Mouse (Mus musculus): ENCODE measurements around the gene Gm28305. TPM values are rescaled to one million over a fixed set of nuclear protein-coding genes. Genes with fewer than 3 reads are reported as not detected.

Gm28305 gene
- total RNA-seq, 2 experiments from 2014 or later, result 8.2 TPM; not detected in 1

DNA sequence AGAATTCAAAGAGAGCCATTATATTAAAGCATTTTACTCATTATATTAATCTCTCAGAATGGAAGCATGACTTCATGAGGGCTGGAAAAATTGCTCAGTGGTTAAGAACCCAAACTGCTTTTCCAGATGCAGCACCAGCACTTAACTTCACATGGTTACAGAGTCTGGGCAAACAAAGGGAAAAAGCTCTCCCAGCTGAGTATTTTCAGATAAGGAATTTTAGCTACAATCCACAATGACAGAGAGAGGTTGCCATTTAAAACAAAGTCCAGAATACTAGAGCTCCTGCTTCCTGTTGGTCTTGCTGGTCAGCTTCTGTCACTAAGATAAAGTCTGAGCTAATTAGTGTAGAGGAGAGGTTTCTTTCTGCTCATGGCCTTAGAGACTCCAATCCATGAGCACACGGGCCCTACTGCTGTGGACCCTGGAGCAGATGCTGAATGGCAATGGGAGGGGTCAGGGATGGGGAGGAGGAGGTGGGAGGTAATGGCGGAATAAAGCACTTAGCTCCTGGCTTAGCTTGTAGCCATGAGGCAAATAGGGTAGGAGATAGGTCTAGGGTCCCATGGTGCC is 68.2 kb downstream of the Gm28305 start:
- no peak for ATAC-seq (replicated peaks; ENCODE audit: low FRiP score, low TSS enrichment, poor library complexity, severe bottlenecking)

DNA sequence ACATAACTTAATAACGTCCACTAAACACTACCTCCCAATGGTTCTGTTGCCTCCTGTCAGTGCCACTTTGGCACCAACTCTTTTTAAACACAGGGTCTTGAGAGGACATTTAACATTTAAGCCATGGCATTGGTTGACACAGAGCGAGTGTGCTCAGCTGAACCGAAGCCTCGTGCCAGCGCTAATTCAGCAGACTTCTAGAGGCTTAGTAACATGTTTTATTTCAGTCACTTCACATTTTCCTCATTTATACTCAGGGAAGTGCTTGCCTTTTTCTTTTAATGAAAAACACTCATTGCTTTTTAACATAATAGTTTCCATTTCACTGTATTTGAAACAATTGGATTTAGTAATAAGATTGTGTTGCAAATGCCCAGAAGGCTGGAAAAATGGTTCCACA is 68.7 kb downstream of the Gm28305 start:
- no peak for ATAC-seq (replicated peaks; ENCODE audit: low FRiP score, low TSS enrichment, poor library complexity, severe bottlenecking)

DNA sequence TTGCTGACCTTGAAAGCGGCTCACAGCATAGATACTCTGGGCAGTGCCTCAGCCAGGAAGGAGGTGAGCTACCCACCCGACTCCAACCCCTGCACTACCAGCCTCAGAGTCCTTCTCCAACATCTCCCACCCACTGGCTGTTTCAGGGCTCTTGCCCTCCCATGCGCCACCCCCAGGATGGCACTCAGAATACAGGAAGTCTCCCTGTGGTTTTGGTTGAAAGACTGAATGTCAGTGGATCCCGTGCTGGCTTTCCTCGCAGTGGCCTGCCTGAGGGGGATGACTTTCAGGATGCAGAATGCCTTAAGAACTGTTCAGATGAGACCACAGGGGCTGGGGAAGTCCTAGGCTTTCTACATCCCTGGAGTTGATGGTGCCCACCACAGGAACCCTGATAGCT is 82.6 kb downstream of the Gm28305 start:
- no peak for ATAC-seq (replicated peaks; ENCODE audit: low FRiP score, low TSS enrichment, poor library complexity, severe bottlenecking)

DNA sequence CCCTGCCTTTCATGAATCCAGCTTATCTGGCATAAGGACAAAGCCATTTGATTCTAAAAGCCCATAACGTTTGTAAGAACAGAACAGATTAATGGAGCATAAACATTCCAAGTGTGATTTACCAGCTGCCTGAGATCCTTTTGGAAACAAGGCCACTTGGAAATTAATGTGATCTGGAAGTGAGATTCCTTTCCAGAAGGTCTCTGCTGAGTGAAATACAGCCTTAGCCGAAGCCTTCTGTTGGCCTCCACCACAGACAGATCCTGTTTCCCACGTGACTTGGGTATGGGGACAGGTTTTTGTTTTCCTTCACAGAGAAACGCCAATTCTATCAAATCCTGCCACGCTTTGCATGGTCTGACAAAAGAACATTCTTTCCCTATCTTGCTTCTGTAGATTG is 83.2 kb downstream of the Gm28305 start:
- ATAC-seq (replicated peaks; ENCODE audit: low FRiP score, low TSS enrichment, poor library complexity, severe bottlenecking), result no peak

Other genes with a start within 250 kb of the Gm28305 start
- 8.2 and 9.3 TPM in 2 replicates for gene Nphp3, start 38.1 kb upstream of the Gm28305 start, total RNA-seq (2014; fragmentation: Nextera tagmentation)
- gene Nphp3, start 38.1 kb upstream of the Gm28305 start, total RNA-seq (2017), result 3.7 and 6.4 TPM in 2 replicates
- 22.7 and 24.3 TPM in 2 replicates for gene Uba5, start 22.5 kb downstream of the Gm28305 start, total RNA-seq (2014; fragmentation: Nextera tagmentation)
- 31.8 and 34.7 TPM in 2 replicates for gene Uba5, start 22.5 kb downstream of the Gm28305 start, total RNA-seq (2017)
- gene Acad11, start 22.7 kb downstream of the Gm28305 start, total RNA-seq (2014; fragmentation: Nextera tagmentation), result 12.4 and 18.1 TPM in 2 replicates
- gene Acad11, start 22.7 kb downstream of the Gm28305 start, total RNA-seq (2017), result 18.3 and 26.7 TPM in 2 replicates
- gene Ackr4, start 86.3 kb downstream of the Gm28305 start, total RNA-seq (2014; fragmentation: Nextera tagmentation), result not detected in 2 replicates
- gene Ackr4, start 86.3 kb downstream of the Gm28305 start, total RNA-seq (2017), result 0.09 TPM in 1 of 2 replicates, not detected in the other
- gene Dnajc13, start 222.3 kb downstream of the Gm28305 start, total RNA-seq (2014; fragmentation: Nextera tagmentation), result 56.7 and 63.6 TPM in 2 replicates
- 32.7 and 51.7 TPM in 2 replicates for gene Dnajc13, start 222.3 kb downstream of the Gm28305 start, total RNA-seq (2017)